Mouse (Mus musculus) forebrain, postnatal 0 days (tissue): Measurements from ENCODE around the gene Gm21992. TPM values are rescaled to one million over a fixed set of nuclear protein-coding genes. Genes with fewer than 3 reads are reported as not detected.

Experiments used
- ATAC-seq: fragments of 200-750 bp; cut with Nextera tagmentation; 2 replicates; pipeline ENCODE4 v1.8.0; 2017; ENCODE audit warnings: mild to moderate bottlenecking, moderate library complexity
- DNase-seq: peaks from one replicate; pipeline ENCODE4 v3.0.0-alpha.2; 2015
- H3K27ac ChIP-seq: fragments of 300-500 bp; sonication (generic); 2 replicates; pipeline ENCODE4 v1.5.1; 2014; ENCODE audit warnings: low read depth, mild to moderate bottlenecking, antibody characterized with exemption, low read length, moderate library complexity, mixed read lengths
- H3K27me3 ChIP-seq: fragments of 300-500 bp; sonication (generic); 2 replicates; pipeline ENCODE4 v1.6.1; 2014; ENCODE audit warnings: mild to moderate bottlenecking, low read length, mixed read lengths; ENCODE audit not compliant: insufficient read depth
- H3K36me3 ChIP-seq: fragments of 300-500 bp; sonication (generic); 2 replicates; pipeline ENCODE4 v1.6.1; 2014; ENCODE audit warnings: mild to moderate bottlenecking, moderate library complexity; ENCODE audit not compliant: insufficient read depth
- H3K4me1 ChIP-seq: fragments of 300-500 bp; sonication (generic); 2 replicates; pipeline ENCODE4 v1.6.1; 2014; ENCODE audit warnings: antibody characterized with exemption; ENCODE audit not compliant: insufficient read depth
- H3K4me2 ChIP-seq: fragments of 300-500 bp; sonication (generic); 2 replicates; pipeline ENCODE4 v1.6.1; 2014; ENCODE audit warnings: low read depth, mild to moderate bottlenecking, moderate library complexity
- H3K4me3 ChIP-seq: fragments of 300-500 bp; sonication (generic); 2 replicates; pipeline ENCODE4 v1.5.1; 2014; ENCODE audit warnings: low read depth, low read length, mixed read lengths
- H3K9ac ChIP-seq: fragments of 300-500 bp; sonication (generic); 2 replicates; pipeline ENCODE4 v1.6.1; 2014; ENCODE audit warnings: mild to moderate bottlenecking
- H3K9me3 ChIP-seq: fragments of 300-500 bp; sonication (generic); 2 replicates; pipeline ENCODE4 v1.6.1; 2016; ENCODE audit warnings: low read length
- CTCF ChIP-seq: sonication (generic); IDR thresholded peaks from 2 replicates; pipeline ENCODE4 v1.5.1; 2016; ENCODE audit warnings: antibody characterized with exemption, control low read depth, low read depth
- WGBS: fragments of 180-500 bp; shearing (Covaris S2); extraction: QIAGEN DNeasy Blood & Tissue Kit; methylation state at CpG from one replicate; pipeline ENCODE4 v1.1.7; 2014; 5-methylcytosine and 5-hydroxymethylcytosine counted together
- polyA plus RNA-seq: library from polyadenylated mRNA; unstranded; fragments of >200 nt; fragmentation: Nextera tagmentation; extraction: Ambion mirVana; gene quantifications from 2 replicates; pipeline ENCODE4 v1.2.1, GENCODE M21; 2015
- total RNA-seq: library from RNA; depleted of rRNA; stranded (reverse); fragments of >200 nt; gene quantifications from 2 replicates; pipeline ENCODE4 v1.2.3, GENCODE M21; 2014; rRNA removed

Gm21992 gene
- total RNA-seq (15.0 and 18.2 TPM in 2 replicates), polyA plus RNA-seq (16.5 and 20.4 TPM in 2 replicates)

GRCm38 (mm10) chr19:4811063-4811908 lies at the start of gene Gm21992, which contains the start of gene Rbm14:
Gm21992 (minus strand) TSS chr19:4811612.
Rbm14 (minus strand) TSS chr19:4811634.
- Histone ChIP-seq H3K4me1 (peaks cover 17% of the 10 kb centered on the region), H3K36me3 (no peaks in the 10 kb centered on the region), H3K9ac (peak within 1 kb of the TSS; percentile 81), H3K27ac (peak within 1 kb of the TSS; percentile 93), H3K4me2 (peak within 1 kb of the TSS; percentile 79), H3K4me3 (peak within 1 kb of the TSS; percentile 75), H3K9me3 (no peaks in the 10 kb centered on the region), H3K27me3 (no peaks in the 10 kb centered on the region)
- WGBS = 1% methylated on average over 83 of the region's 83 CpGs
- ATAC-seq = peak; percentile 98
- peak; percentile 99 for DNase-seq
- TF ChIP-seq CTCF = no peak

GRCm38 (mm10) chr19:4859081-4859480 lies 47.7 kb upstream of the Gm21992 start:
- ATAC-seq = no peak
- H3K4me3 ChIP-seq = no peak overlapping the region
- peaks cover 27% of the 10 kb centered on the region for H3K36me3 ChIP-seq
- no peak for TF ChIP-seq CTCF
- no peak for DNase-seq
- H3K9me3 ChIP-seq = no peaks in the 10 kb centered on the region
- no peak overlapping the region for H3K4me2 ChIP-seq
- no peak overlapping the region for H3K27ac ChIP-seq
- 85% methylated on average over 6 of the region's 6 CpGs for WGBS
- H3K4me1 ChIP-seq = peaks cover 9% of the 10 kb centered on the region; the same call in 1 of the 2 replicates
- no peak overlapping the region for H3K9ac ChIP-seq
- H3K27me3 ChIP-seq = no peaks in the 10 kb centered on the region

- H3K4me1 ChIP-seq = peaks cover 9% of the 10 kb centered on the region; the same call in 1 of the 2 replicates
- TF ChIP-seq CTCF = no peak
- ATAC-seq = no peak
- no peaks in the 10 kb centered on the region for H3K27me3 ChIP-seq
- WGBS = 47% methylated on average over 4 of the region's 4 CpGs
- peaks cover 27% of the 10 kb centered on the region for H3K36me3 ChIP-seq
- H3K4me3 ChIP-seq = peak overlapping the region; percentile 72
- no peaks in the 10 kb centered on the region for H3K9me3 ChIP-seq
- H3K9ac ChIP-seq = no peak overlapping the region
- H3K27ac ChIP-seq = no peak overlapping the region
- H3K4me2 ChIP-seq = peak overlapping the region; percentile 99
- no peak for DNase-seq
Observed at GRCm38 (mm10) chr19:4855951-4856350, 44.5 kb upstream of the Gm21992 start.

GRCm38 (mm10) chr19:4855470-4855820 lies 44.0 kb upstream of the Gm21992 start:
- Histone ChIP-seq H3K4me3 (peak overlapping the region; percentile 72), H3K9ac (peak overlapping the region; percentile 74), H3K27me3 (no peaks in the 10 kb centered on the region), H3K4me1 (peaks cover 9% of the 10 kb centered on the region; the same call in 1 of the 2 replicates), H3K27ac (0 out of 2 replicates have a peak overlapping the region, but pooled peaks have one; percentile 9), H3K4me2 (peak overlapping the region; percentile 99), H3K9me3 (no peaks in the 10 kb centered on the region), H3K36me3 (peaks cover 22% of the 10 kb centered on the region)
- ATAC-seq = peak; percentile 9; the same call in 1 of the 2 replicates
- DNase-seq = no peak
- 1% methylated on average over 14 of the region's 14 CpGs for WGBS
- no peak for TF ChIP-seq CTCF

GRCm38 (mm10) chr19:4854552-4855469 lies 43.4 kb upstream of the Gm21992 start, which contains the start of gene Ctsf:
Ctsf (plus strand) TSS chr19:4855130.
- Histone ChIP-seq H3K27me3 (no peaks in the 10 kb centered on the region), H3K4me2 (peak within 1 kb of the TSS; percentile 99), H3K9me3 (no peaks in the 10 kb centered on the region), H3K4me1 (peaks cover 9% of the 10 kb centered on the region; the same call in 1 of the 2 replicates), H3K36me3 (peaks cover 16% of the 10 kb centered on the region; the same call in 1 of the 2 replicates), H3K27ac (0 out of 2 replicates have a peak within 1 kb of the TSS, but pooled peaks have one; percentile 9), H3K4me3 (peak within 1 kb of the TSS; percentile 72), H3K9ac (peak within 1 kb of the TSS; percentile 74)
- TF ChIP-seq CTCF = no peak; the same call in 1 of the 2 replicates
- ATAC-seq (peak; percentile 97), DNase-seq (peak; percentile 88)
- WGBS = 4% methylated on average over 42 of the region's 45 CpGs

- Histone ChIP-seq H3K4me3 (no peak overlapping the region), H3K4me2 (no peak overlapping the region), H3K36me3 (no peaks in the 10 kb centered on the region), H3K9me3 (no peaks in the 10 kb centered on the region), H3K9ac (no peak overlapping the region), H3K4me1 (peaks cover 4% of the 10 kb centered on the region; the same call in 1 of the 2 replicates), H3K27ac (no peak overlapping the region), H3K27me3 (no peaks in the 10 kb centered on the region)
- DNase-seq = no peak
- 30% methylated on average over 5 of the region's 5 CpGs for WGBS
- no peak for ATAC-seq
- TF ChIP-seq CTCF = no peak
Observed at GRCm38 (mm10) chr19:4850281-4850680, 38.9 kb upstream of the Gm21992 start.
